Mouse (Mus musculus) kidney, embryonic 14.5 days (tissue): ENCODE measurements around the gene Hacd2. TPM values are rescaled to one million over a fixed set of nuclear protein-coding genes. Genes with fewer than 3 reads are reported as not detected.

Experiments
- ATAC-seq: fragments of 200-750 bp; cut with Nextera tagmentation; 2 replicates; pipeline ENCODE4 v1.8.0; 2017; ENCODE audit warnings: moderate number of reproducible peaks, mild to moderate bottlenecking, moderate TSS enrichment, moderate library complexity; ENCODE audit not compliant: low FRiP score, low TSS enrichment
- H3K27ac ChIP-seq: fragments of 300-500 bp; sonication (generic); 2 replicates; pipeline ENCODE4 v1.5.1; 2014; ENCODE audit warnings: low read depth, mild to moderate bottlenecking, low read length, moderate library complexity, mixed read lengths
- H3K27me3 ChIP-seq: fragments of 300-500 bp; sonication (generic); 2 replicates; pipeline ENCODE4 v1.6.1; 2014; ENCODE audit warnings: mild to moderate bottlenecking, low read length; ENCODE audit not compliant: control insufficient read depth, insufficient read depth
- H3K36me3 ChIP-seq: fragments of 300-500 bp; sonication (generic); 2 replicates; pipeline ENCODE4 v1.6.1; 2014; ENCODE audit warnings: low read length, mixed read lengths; ENCODE audit not compliant: control insufficient read depth, insufficient read depth
- H3K4me1 ChIP-seq: fragments of 300-500 bp; sonication (generic); 2 replicates; pipeline ENCODE4 v1.6.1; 2014; ENCODE audit warnings: low read length, mixed read lengths; ENCODE audit not compliant: control insufficient read depth, insufficient read depth
- H3K4me2 ChIP-seq: fragments of 300-500 bp; sonication (generic); replicated peaks from 2 replicates; pipeline ENCODE4 v1.6.1; 2014; ENCODE audit warnings: low read depth, mild to moderate bottlenecking, low read length
- H3K4me3 ChIP-seq: fragments of 300-500 bp; sonication (generic); 2 replicates; pipeline ENCODE4 v1.5.1; 2014; ENCODE audit warnings: mild to moderate bottlenecking, low read length
- H3K9ac ChIP-seq: fragments of 300-500 bp; sonication (generic); 2 replicates; pipeline ENCODE4 v1.6.1; 2014; ENCODE audit warnings: low read depth, mild to moderate bottlenecking, low read length, moderate library complexity
- H3K9me3 ChIP-seq: fragments of 300-500 bp; sonication (generic); 2 replicates; pipeline ENCODE4 v1.6.1; 2016; ENCODE audit warnings: low read length; ENCODE audit not compliant: control insufficient read depth
- WGBS: fragments of 180-500 bp; shearing (Covaris S2); extraction: QIAGEN DNeasy Blood & Tissue Kit; methylation state at CpG from one replicate; pipeline ENCODE4 v1.1.7; 2014; 5-methylcytosine and 5-hydroxymethylcytosine counted together
- polyA plus RNA-seq: library from polyadenylated mRNA; unstranded; fragments of >200 nt; fragmentation: Nextera tagmentation; extraction: Ambion mirVana; gene quantifications from 2 replicates; pipeline ENCODE4 v1.2.1, GENCODE M21; 2014

Gene Hacd2
- polyA plus RNA-seq = 51.4 and 73.9 TPM in 2 replicates

- under 1% methylated on average over 84 of the region's 97 CpGs for WGBS
- H3K4me1 ChIP-seq = no peaks in the 10 kb centered on the region
- H3K27me3 ChIP-seq = no peaks in the 10 kb centered on the region
- peak within 1 kb of the TSS; percentile 90 for H3K9ac ChIP-seq
- peaks cover 7% of the 10 kb centered on the region; the same call in 1 of the 2 replicates for H3K36me3 ChIP-seq
- H3K4me2 ChIP-seq = peak within 1 kb of the TSS; percentile 65
- peak within 1 kb of the TSS; percentile 91 for H3K4me3 ChIP-seq
- no peaks in the 10 kb centered on the region for H3K9me3 ChIP-seq
- H3K27ac ChIP-seq = peak within 1 kb of the TSS; percentile 81; the same call in 1 of the 2 replicates
- peak; percentile 99 for ATAC-seq
Observed at GRCm38 (mm10) chr16:35022242-35023137, at the start of gene Hacd2. TSS of gene Hacd2 (plus strand) at chr16:35022428.

GRCm38 (mm10) chr16:34972471-34972870, 49.8 kb upstream of the Hacd2 start:
- 63% methylated on average over 12 of the region's 12 CpGs for WGBS
- Histone ChIP-seq H3K27ac (no peak overlapping the region), H3K9ac (no peak overlapping the region), H3K4me3 (no peak overlapping the region), H3K4me1 (no peaks in the 10 kb centered on the region), H3K9me3 (no peaks in the 10 kb centered on the region), H3K27me3 (no peaks in the 10 kb centered on the region), H3K4me2 (no peak overlapping the region), H3K36me3 (peaks cover 21% of the 10 kb centered on the region; the same call in 1 of the 2 replicates)
- ATAC-seq = no peak

- Histone ChIP-seq H3K9ac (no peak overlapping the region), H3K27me3 (no peaks in the 10 kb centered on the region), H3K4me1 (no peaks in the 10 kb centered on the region), H3K36me3 (peaks cover 27% of the 10 kb centered on the region; the same call in 1 of the 2 replicates), H3K9me3 (no peaks in the 10 kb centered on the region), H3K4me2 (no peak overlapping the region), H3K27ac (no peak overlapping the region), H3K4me3 (no peak overlapping the region)
- ATAC-seq = no peak
- 47% methylated on average over 2 of the region's 2 CpGs for WGBS
Observed at GRCm38 (mm10) chr16:34975544-34975943, 46.7 kb upstream of the Hacd2 start.

- Histone ChIP-seq H3K4me1 (no peaks in the 10 kb centered on the region), H3K9me3 (no peaks in the 10 kb centered on the region), H3K4me3 (no peak overlapping the region), H3K4me2 (no peak overlapping the region), H3K27me3 (no peaks in the 10 kb centered on the region), H3K27ac (no peak overlapping the region), H3K36me3 (peaks cover 22% of the 10 kb centered on the region; the same call in 1 of the 2 replicates), H3K9ac (no peak overlapping the region)
- WGBS = 80% methylated on average over 13 of the region's 13 CpGs
- no peak for ATAC-seq
Observed at GRCm38 (mm10) chr16:34976630-34977029, 45.6 kb upstream of the Hacd2 start.

GRCm38 (mm10) chr16:34978018-34978417, 44.2 kb upstream of the Hacd2 start:
- H3K4me3 ChIP-seq = no peak overlapping the region
- peaks cover 19% of the 10 kb centered on the region; the same call in 1 of the 2 replicates for H3K36me3 ChIP-seq
- no peak overlapping the region for H3K27ac ChIP-seq
- no peak overlapping the region for H3K4me2 ChIP-seq
- 95% methylated on average over 7 of the region's 7 CpGs for WGBS
- H3K4me1 ChIP-seq = no peaks in the 10 kb centered on the region
- no peaks in the 10 kb centered on the region for H3K9me3 ChIP-seq
- H3K27me3 ChIP-seq = no peaks in the 10 kb centered on the region
- no peak overlapping the region for H3K9ac ChIP-seq
- ATAC-seq = no peak

- Histone ChIP-seq H3K9ac (no peak overlapping the region), H3K9me3 (no peaks in the 10 kb centered on the region), H3K4me3 (no peak overlapping the region), H3K4me2 (no peak overlapping the region), H3K27ac (no peak overlapping the region), H3K36me3 (peaks cover 15% of the 10 kb centered on the region; the same call in 1 of the 2 replicates), H3K27me3 (no peaks in the 10 kb centered on the region), H3K4me1 (no peaks in the 10 kb centered on the region)
- ATAC-seq = no peak
- WGBS = 93% methylated on average over 7 of the region's 7 CpGs
Observed at GRCm38 (mm10) chr16:34981009-34981408, 41.2 kb upstream of the Hacd2 start.

GRCm38 (mm10) chr16:34984203-34985030, 37.8 kb upstream of the Hacd2 start:
- H3K36me3 ChIP-seq = peaks cover 10% of the 10 kb centered on the region; the same call in 1 of the 2 replicates
- H3K27ac ChIP-seq = no peak overlapping the region

GRCm38 (mm10) chr16:34985031-34985346, 37.2 kb upstream of the Hacd2 start:
- WGBS = 80% methylated on average over 2 of the region's 2 CpGs
- Histone ChIP-seq H3K27me3 (no peaks in the 10 kb centered on the region), H3K4me1 (no peaks in the 10 kb centered on the region), H3K36me3 (peaks cover 9% of the 10 kb centered on the region; the same call in 1 of the 2 replicates), H3K27ac (no peak overlapping the region), H3K9me3 (no peaks in the 10 kb centered on the region), H3K9ac (no peak overlapping the region), H3K4me2 (no peak overlapping the region), H3K4me3 (no peak overlapping the region)
- ATAC-seq = no peak

More at GRCm38 (mm10) chr16:34984203-34985030, 37.8 kb upstream of the Hacd2 start:
- H3K4me2 ChIP-seq = no peak overlapping the region
- no peaks in the 10 kb centered on the region for H3K9me3 ChIP-seq
- no peaks in the 10 kb centered on the region for H3K27me3 ChIP-seq
- 53% methylated on average over 11 of the region's 11 CpGs for WGBS
- no peaks in the 10 kb centered on the region for H3K4me1 ChIP-seq
- no peak for ATAC-seq
- no peak overlapping the region for H3K9ac ChIP-seq
- no peak overlapping the region for H3K4me3 ChIP-seq
